Mouse (Mus musculus) cerebellum, adult 11 months (tissue): ENCODE results near the gene Rpain.

Experiments
- DNase-seq: peaks from one replicate; pipeline ENCODE4 v3.0.0; 2022

Gene Rpain

GRCm38 (mm10) chr11:71003611-71004315 lies 33.8 kb downstream of the Rpain start:
- DNase-seq: no peak

- peak; percentile 95 for DNase-seq
These were observed 34.3 kb downstream of the Rpain start, which contains the start of gene Dhx33 for GRCm38 (mm10) chr11:71004316-71004773. Gene Dhx33 (minus strand): TSS chr11:71004437.

- no peak for DNase-seq
These were observed 35.0 kb downstream of the Rpain start for GRCm38 (mm10) chr11:71005046-71005445.

GRCm38 (mm10) chr11:71007026-71007425 lies 37.0 kb downstream of the Rpain start:
- DNase-seq: no peak

- no peak for DNase-seq
These were observed 37.8 kb downstream of the Rpain start for GRCm38 (mm10) chr11:71007831-71008230.

GRCm38 (mm10) chr11:71008321-71008720 lies 38.3 kb downstream of the Rpain start:
- DNase-seq: no peak

GRCm38 (mm10) chr11:71012743-71013142 lies 42.7 kb downstream of the Rpain start:
- no peak for DNase-seq

- no peak for DNase-seq
These were observed 47.0 kb downstream of the Rpain start for GRCm38 (mm10) chr11:71017051-71017450.

GRCm38 (mm10) chr11:71018416-71019200 lies 48.6 kb downstream of the Rpain start:
- no peak for DNase-seq

- DNase-seq: peak; percentile 98
These were observed 49.4 kb downstream of the Rpain start, which contains the start of the genes Mis12 and Derl2 for GRCm38 (mm10) chr11:71019201-71020068. Gene Mis12 (plus strand): TSS chr11:71019611. Gene Derl2 (minus strand): TSS chr11:71019841.
